Mouse (Mus musculus) kidney, adult 8-10 months (tissue): ENCODE results near the gene Pold4.
A peak's percentile ranks its signal among the peaks of the same experiment; 100 is the strongest.
"Not testable (repeated sequence)": the region's sequence is repeated elsewhere in the genome, so short reads cannot be mapped to it uniquely, and the experiment has no call there.

ENCODE experiments used
- DNase-seq, 2 experiments: peaks; one replicate each; pipeline ENCODE4 v3.0.0; 2022

Pold4 gene

GRCm38 (mm10) chr19:4229451-4230076 is 2.1 kb upstream of the Pold4 start:
- DNase-seq, result no peak

DNA sequence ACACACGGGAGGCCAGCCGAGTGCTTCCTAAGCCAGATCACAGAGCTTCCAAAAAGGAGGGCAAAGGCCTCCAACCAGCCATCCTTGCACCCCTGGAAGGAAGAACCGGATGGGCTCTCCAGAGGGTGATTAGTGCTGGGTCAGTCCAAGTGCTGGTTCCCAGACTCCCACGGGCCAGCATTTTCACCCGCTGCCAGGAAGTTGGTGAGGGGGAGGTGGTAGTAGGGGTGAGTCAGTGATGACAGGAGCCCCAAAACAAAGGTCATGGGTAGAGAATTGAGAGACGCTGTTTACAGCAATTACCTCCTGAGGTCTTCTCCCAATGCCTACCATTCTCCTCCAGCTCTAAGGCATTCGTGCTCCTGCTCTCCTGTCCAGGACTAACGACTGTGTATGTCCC is 1.3 kb upstream of the Pold4 start:
- DNase-seq, result no peak

- peak in 1 of 2 experiments; percentile 64 for DNase-seq
These were observed 480 bp downstream of the Pold4 start for GRCm38 (mm10) chr19:4232186-4232572.

DNA sequence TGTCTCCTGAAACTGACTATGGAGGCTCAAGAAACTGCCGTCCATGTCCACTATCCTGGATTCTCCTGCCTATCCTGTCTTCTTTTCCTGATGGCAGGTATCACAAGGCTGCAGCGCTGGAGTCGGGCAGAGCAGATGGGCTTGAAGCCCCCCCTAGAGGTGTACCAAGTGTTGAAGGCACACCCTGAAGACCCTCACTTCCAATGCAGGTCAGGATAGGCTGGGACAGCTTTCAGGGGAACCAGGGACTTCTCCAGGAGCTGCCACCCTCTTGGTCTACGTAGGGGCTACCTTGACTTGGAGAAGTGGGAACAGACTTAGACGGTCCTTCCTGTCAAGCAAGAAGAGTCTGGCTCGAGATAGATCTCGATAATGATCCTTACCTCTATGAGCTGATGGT is 952 bp downstream of the Pold4 start:
- no peak for DNase-seq

GRCm38 (mm10) chr19:4234548-4234947 is 2.8 kb downstream of the Pold4 start:
- no peak for DNase-seq

- DNase-seq, result no peak
These were observed 8.6 kb downstream of the Pold4 start for GRCm38 (mm10) chr19:4240247-4240668.

DNA sequence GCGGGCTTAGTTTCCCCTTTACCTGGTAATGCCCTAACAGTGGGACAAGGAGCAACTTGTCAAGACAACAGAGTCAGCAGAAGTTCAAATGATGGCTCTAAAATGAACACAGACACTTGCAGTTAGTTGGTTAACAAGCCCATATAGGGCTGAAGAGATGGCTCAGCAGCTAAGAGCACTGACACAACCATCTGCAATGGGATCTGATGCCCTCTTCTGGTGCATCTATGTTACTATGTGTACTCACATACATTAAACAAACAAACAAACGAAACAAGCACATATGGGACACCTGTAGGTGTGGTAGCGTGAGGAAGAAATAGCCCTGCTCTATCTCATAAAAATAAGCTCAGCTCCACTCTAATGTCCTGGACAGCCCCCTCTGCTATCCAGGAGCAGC is 10.7 kb downstream of the Pold4 start:
- DNase-seq, result no peak

DNA sequence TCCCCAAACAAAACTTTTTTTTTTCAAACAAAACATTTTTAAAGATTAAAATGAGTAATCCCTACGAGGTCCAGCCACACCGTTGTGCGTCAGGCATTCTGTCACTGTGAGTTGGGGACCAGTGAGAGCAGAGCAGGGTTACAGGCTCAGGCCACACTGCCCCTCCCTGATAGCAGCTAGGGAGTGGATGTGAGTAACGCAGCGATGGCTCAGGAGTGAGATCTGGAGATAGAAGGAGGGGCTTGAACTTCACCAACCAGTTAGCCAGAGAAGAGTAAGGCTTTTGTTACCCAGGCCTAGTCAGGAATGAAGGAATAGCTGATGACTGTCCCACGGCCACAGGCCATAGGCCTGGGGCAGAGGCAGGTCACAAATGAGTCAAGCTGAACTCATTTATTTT is 13.1 kb downstream of the Pold4 start:
- DNase-seq, result no peak

- DNase-seq, result no peak
These were observed 15.3 kb downstream of the Pold4 start for GRCm38 (mm10) chr19:4247010-4247409.

DNA sequence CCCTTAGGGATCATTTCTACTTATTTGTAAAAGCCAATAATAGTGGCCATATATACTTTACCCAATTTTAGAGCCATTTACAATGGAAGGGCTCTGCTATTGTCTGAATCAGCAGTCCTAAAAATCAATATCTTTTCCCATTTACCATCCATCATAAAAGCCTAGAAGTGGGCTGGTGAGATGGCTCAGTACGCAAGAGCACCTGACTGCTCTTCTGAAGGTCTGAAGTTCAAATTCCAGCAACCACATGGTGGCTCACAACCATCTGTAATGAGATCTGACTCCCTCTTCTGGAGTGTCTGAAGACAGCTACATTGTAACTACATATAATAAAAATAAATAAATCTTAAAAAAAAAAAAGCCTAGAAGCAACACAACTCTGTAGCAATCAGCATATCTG is 17.0 kb downstream of the Pold4 start:
- DNase-seq, result not testable (repeated sequence)

GRCm38 (mm10) chr19:4254230-4254629 is 22.5 kb downstream of the Pold4 start:
- DNase-seq, result no peak

- no peak for DNase-seq
These were observed 24.0 kb downstream of the Pold4 start for GRCm38 (mm10) chr19:4255583-4256162.

DNA sequence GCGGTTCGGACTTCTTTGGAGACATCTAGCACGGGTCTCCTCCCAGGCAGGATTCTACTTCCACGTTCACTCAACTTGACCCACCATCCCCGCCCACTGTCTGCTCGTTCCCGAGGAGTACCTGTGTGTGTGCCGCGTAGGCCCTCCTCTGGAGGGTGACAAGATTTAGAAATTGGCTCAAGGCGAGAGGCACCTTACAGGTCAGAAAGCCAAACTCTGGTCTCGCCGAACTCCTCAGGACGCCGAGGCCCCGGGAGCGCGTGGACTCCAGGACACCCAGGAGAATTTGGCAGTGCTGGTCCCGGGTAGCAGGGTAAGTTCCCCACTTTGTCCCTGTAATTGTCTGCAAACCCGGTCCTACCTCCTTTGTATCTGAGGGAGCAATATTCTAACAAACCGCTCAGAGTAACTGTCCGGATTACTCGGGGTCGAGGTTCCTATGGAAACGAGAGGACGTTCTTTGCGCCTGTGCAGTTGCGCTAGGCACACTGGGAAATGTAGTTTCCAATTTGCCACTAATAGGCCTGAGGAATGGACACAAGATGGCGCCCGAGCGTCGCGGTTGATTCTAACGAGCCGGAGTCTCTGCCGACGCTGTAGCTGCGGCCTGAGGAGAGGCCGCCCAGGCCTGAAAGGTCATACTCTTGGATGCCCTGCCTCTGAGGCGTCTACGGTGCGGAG is 25.7 kb downstream of the Pold4 start:
- DNase-seq, result peak; percentile 92 to 97

DNA sequence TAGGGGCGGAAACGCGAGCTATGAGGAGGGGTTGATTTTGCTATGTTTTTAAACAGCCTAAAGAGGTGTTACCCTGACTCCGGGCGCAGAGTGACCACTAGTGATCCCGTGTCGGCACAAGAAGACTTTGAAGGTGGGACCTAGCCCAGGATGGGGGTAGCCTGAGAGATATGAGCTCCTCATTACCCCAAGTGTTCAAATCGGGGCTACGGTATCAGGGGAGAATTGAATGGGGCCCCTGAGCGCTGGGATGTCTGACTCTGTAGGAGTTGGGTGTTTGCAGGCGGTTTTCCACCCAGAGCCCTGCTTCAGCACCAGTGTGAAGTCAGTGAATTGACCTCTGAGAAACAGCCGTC is 26.2 kb downstream of the Pold4 start:
- no peak for DNase-seq

DNA sequence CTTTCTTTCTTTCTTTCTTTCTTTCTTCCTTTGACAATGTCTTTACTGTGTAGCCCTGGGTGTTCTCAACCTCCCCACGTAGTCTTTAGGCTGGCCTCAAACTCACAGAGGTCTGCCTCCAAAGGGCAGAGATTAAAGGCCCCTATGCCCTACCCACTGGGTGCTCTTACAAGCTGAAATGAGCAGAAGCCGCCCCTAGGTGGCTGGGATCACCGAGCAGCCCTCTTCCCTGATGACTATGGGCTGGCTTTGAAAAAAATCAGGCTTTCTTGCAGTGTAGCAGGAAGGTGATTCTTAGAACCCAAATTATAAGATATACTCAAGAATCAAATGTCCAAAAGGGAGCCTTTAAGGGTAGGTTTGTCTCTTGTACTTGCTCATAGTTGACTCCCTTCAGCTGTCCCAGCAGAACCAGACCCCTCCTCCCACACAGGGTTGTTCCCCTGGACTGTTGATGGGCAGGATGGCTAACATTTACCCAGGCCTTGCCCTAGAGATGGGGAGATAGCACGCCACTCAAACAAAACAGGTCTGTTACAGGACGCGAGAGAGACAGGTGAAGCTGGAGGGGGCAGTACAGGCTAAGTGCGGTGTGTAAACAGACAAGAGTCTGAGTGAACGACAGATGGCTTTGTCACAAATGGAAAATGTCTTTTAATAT is 29.5 kb downstream of the Pold4 start:
- no peak for DNase-seq

- no peak for DNase-seq
These were observed 31.1 kb downstream of the Pold4 start for GRCm38 (mm10) chr19:4262756-4263155.

DNA sequence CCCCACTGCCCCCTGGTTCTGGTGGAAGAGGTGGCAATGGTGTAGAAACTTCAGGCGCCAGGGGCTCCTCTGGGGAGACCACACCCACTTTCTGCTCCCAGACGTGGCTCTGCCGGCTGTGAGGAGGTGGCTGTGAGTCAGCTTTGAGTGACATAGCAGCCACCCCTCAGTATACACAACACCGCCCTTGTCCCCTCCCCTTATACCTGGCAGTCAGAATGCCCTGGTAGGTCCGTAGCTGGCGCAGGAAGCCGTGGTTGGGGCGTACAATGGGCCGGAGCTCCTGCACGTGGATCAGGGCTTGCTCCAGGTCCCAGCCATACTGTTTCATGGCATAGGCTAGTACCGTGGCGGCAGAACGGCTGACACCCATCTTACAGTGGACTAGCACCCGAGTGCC is 32.0 kb downstream of the Pold4 start:
- DNase-seq, result no peak

DNA sequence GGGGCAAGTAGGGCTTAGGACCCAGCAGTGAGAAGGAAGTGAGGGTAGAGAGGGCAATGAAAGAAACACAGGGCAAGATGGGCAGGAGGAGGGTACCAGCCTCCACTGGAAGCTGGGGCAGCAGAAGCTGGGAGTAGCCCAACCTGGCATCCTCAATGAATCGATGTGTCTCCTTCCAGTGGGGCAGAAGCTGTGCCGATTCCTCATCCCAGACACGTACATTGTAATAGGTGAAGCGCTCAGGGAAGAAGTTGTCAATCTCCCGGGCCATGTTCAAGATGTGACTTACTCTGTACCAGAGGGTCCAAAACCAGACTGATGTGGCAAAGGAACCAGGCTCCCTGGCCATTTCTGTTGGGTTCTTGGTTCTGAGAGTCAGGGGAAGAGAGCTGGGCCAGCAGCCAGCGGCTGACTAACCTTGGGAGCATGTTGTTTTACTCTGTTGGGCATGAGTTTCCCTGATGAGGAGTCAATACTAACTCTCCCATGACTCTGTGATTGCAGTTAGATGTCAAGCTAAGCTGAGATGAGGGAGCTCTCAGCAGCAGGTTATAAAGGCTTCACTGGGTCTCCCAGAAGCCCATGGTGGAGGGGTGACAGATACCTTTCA is 32.6 kb downstream of the Pold4 start:
- no peak for DNase-seq

DNA sequence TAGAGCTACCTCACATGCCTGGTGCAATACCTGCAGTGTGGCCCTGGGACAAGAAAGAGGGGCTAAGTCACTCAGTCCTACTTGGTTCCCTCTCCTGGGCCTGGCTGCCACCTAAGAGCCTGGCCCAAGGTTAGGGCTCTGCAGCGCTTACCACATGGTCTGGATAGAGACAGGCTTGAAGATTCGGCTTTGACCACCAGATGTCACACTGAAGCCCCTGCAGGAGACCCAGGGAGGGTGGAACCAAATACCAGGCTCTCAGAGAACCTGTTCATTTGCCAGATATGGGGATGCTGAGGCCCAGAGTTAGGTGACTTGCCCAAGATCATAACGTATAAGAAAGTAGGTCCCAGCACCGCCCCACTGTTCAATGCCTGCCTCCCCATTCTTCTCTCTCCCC is 34.3 kb downstream of the Pold4 start:
- DNase-seq, result no peak

- DNase-seq, result peak; percentile 90 to 92
These were observed 37.1 kb downstream of the Pold4 start, which contains the start of gene Ssh3 for GRCm38 (mm10) chr19:4268566-4269361. Gene Ssh3, minus strand, starts transcription at chr19:4269180.

DNA sequence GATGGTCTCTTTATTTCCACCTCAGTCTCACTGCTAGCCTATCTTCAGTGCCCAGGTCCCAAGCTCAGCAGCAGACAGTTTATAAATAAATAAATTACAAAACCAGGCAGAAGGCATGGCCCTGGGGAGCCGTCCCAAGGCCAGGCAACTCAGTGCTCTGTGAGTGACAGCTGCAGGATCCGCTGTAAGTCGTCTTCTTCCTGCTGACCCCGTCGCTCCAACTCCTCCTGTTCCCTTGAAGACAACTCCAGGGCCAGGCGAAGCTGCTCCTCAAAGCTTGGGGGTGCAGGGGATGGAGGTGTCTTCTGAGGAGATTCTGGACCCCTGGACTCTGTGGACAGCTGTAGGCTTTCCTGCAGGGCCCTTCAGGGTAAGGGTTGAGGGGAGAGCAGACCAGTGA is 38.5 kb downstream of the Pold4 start:
- no peak for DNase-seq

- no peak for DNase-seq
These were observed 39.3 kb downstream of the Pold4 start for GRCm38 (mm10) chr19:4270972-4271371.

DNA sequence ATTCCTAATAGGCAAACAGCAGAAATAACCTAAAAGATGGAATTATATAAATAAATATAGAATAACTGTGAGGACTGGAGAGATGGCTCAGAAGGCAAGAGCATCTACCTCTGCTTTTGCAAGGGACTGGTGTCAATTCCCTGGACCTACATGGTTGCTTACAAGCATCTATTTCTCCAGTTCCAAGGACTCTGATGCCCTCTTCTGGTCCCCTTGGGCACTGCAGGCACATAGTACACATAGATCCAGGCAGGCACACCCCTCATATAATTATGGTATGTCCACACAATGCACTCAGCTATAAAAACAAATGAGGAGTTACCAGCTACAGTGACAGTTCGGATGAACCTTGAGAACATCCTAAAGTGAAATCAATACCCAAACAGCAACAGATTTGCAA is 47.8 kb downstream of the Pold4 start:
- no peak for DNase-seq
